Mouse (Mus musculus) kidney, adult 2 months (tissue): ENCODE results near the gene Usp6nl. TPM values are rescaled to one million over a fixed set of nuclear protein-coding genes. Genes with fewer than 3 reads are reported as not detected.

ENCODE experiments used
- DNase-seq: peaks from one replicate; pipeline ENCODE4 v3.0.0; 2021
- H3K27ac ChIP-seq: fragments of 200-500 bp; 2 replicates; pipeline ENCODE4 v1.5.1; 2012; ENCODE audit warnings: low read depth, low read length, control low read depth, inconsistent platforms; ENCODE audit not compliant: insufficient read depth
- H3K27me3 ChIP-seq: fragments of 200-500 bp; replicated peaks from 2 replicates; pipeline ENCODE4 v1.6.1; 2012; ENCODE audit warnings: mild to moderate bottlenecking, moderate library complexity, low read length, inconsistent platforms; ENCODE audit not compliant: control insufficient read depth, insufficient read depth
- H3K36me3 ChIP-seq: fragments of 200-500 bp; 2 replicates; pipeline ENCODE4 v1.6.1; 2012; ENCODE audit warnings: mild to moderate bottlenecking, moderate library complexity, low read length, inconsistent platforms; ENCODE audit not compliant: control insufficient read depth, insufficient read depth
- H3K4me1 ChIP-seq: fragments of 200-500 bp; 2 replicates; pipeline ENCODE4 v1.6.1; 2011; ENCODE audit warnings: low read length; ENCODE audit not compliant: control insufficient read depth, insufficient read depth
- H3K4me3 ChIP-seq: fragments of 200-500 bp; 2 replicates; pipeline ENCODE4 v1.5.1; 2011; ENCODE audit warnings: mild to moderate bottlenecking, low read depth, low read length, control low read depth; ENCODE audit not compliant: insufficient read depth
- CTCF ChIP-seq: fragments of 200-500 bp; conservative IDR thresholded peaks from 2 replicates; pipeline ENCODE4 v1.5.1; 2011; ENCODE audit warnings: low read depth, mild to moderate bottlenecking, control low read depth, low read length, moderate library complexity, mixed read lengths; ENCODE audit not compliant: insufficient read depth, insufficient read length
- POLR2A ChIP-seq: fragments of 200-500 bp; IDR thresholded peaks from one replicate; pipeline ENCODE4 v1.6.1; 2011; ENCODE audit warnings: low read depth, low read length, control low read depth
- WGBS: fragments of 180-500 bp; shearing (Covaris S2); methylation state at CpG from one replicate; pipeline ENCODE4 v1.1.7; 2018; 5-methylcytosine and 5-hydroxymethylcytosine counted together
- polyA plus RNA-seq: library from polyadenylated mRNA; depleted of rRNA; stranded (reverse); fragments of >200 nt; gene quantifications from 2 replicates; pipeline ENCODE4 v1.2.3, GENCODE M21; 2012

Gene Usp6nl
- polyA plus RNA-seq, 1 experiment, result 8.9 TPM

- no peaks in the 10 kb centered on the region for H3K27me3 ChIP-seq
- DNase-seq, result peak; percentile 74
- H3K27ac ChIP-seq, result no peak overlapping the region
- TF ChIP-seq POLR2A (no peak), CTCF (no peak)
- 43% methylated on average over 8 of the region's 8 CpGs for WGBS
- no peak overlapping the region for H3K4me3 ChIP-seq
- 0 out of 2 replicates have a peak, but pooled peaks cover 7% of the 10 kb centered on the region for H3K4me1 ChIP-seq
- H3K36me3 ChIP-seq, result no peaks in the 10 kb centered on the region
Observed at GRCm38 (mm10) chr2:6483081-6483992, 160.9 kb downstream of the Usp6nl start.

DNA sequence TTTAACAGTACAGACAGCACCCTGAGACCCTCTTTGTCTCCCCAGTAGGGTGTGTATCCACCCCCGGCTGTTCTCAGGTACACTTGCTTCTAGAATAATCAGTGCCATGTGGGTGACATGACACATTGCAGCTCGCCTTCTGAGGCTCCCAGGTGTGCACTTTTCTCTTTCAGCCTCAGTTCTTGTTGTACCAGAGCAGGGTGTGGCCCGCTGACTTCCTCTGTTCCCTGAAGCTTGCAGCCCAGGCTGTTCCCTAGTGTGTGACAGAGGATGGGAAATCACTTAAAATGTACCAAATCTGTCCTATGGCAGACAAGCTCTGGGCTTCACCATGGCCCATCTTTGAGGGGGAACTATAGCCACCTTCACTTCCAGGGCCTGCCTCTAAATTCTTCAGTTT, 161.7 kb downstream of the Usp6nl start:
- H3K4me1 ChIP-seq, result 0 out of 2 replicates have a peak, but pooled peaks cover 7% of the 10 kb centered on the region
- WGBS, result 93% methylated on average over 3 of the region's 3 CpGs
- no peak for TF ChIP-seq POLR2A
- H3K27me3 ChIP-seq, result no peaks in the 10 kb centered on the region
- no peak overlapping the region for H3K4me3 ChIP-seq
- no peak for DNase-seq
- no peak overlapping the region for H3K27ac ChIP-seq
- H3K36me3 ChIP-seq, result no peaks in the 10 kb centered on the region

DNA sequence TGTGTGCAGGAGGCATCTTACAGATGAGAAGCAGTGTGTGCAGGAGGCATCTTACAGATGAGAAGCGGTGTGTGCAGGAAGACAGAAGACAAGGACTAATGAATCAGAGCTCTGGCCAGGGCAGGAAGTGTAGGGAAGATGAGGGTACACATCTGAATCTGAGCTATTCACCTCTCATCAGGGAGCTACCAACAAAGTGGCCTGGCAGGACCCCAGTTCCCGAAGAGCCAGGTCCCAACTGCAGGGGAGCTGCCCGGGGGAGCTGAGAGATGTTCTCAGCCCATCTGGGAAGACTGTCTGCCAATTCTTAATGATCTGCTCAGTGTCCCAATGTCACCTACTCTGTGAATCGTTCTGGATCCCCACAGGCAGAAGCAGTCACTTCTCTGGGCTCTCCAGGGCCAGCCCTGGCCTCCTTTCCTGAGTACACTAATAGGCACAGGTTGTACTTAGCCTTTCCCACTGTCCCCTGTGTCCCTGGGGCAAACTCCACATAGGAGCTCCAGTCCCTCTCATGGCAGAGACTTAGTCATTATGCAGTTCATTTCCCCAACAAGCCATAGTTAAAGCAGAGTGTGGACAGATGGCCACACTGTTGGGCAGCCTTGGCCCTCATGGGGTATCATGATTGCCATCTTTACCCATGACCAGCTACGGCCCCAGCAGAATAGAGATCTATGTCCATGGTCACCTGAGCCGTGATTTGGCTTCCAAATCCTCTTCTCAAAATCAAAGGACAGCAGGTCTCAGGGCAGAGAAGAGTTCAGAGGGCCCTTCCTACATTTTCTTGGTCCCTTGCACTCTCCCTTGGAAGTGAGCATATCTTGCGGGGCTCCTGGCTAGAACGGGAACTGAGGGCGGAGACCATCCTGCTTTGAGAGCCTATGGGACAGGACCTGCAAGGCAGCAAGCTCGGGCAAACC, 165.4 kb downstream of the Usp6nl start:
- Histone ChIP-seq H3K4me1 (0 out of 2 replicates have a peak, but pooled peaks cover 4% of the 10 kb centered on the region), H3K4me3 (no peak overlapping the region), H3K27ac (no peak overlapping the region), H3K27me3 (no peaks in the 10 kb centered on the region), H3K36me3 (no peaks in the 10 kb centered on the region)
- WGBS, result 78% methylated on average over 10 of the region's 10 CpGs
- DNase-seq, result no peak
- TF ChIP-seq CTCF, result no peak
- TF ChIP-seq POLR2A, result no peak

DNA sequence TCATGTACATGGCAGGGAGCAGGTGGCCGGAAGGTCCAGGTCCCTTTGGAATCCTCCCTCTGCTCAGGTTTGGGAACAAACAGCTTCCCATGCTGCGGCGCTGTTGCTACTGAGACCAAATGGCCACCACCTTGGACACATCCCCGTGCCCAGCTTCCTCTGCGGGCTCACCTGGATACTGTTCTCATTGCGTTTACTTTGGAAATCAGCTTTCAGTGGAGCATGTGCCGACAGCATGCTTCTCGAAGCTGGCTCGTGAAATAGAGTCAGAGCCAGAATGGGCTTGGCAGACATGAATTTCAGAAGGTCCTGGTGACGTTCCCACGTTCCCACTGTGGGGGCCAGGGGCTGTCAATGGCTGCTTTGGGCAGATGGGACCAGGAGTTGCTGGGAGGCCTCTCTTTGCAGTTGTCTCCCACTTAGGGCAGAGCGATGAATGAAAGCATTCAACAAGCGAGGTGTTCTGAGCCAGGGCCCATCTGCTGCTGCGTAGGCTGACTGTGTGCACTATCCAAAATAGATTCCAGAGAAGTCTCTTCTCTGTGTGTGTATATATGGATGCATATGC, 166.1 kb downstream of the Usp6nl start:
- Histone ChIP-seq H3K27me3 (no peaks in the 10 kb centered on the region), H3K4me1 (no peaks in the 10 kb centered on the region), H3K36me3 (no peaks in the 10 kb centered on the region), H3K27ac (no peak overlapping the region), H3K4me3 (no peak overlapping the region)
- no peak for TF ChIP-seq POLR2A
- no peak for TF ChIP-seq CTCF
- DNase-seq, result no peak
- 93% methylated on average over 14 of the region's 14 CpGs for WGBS

DNA sequence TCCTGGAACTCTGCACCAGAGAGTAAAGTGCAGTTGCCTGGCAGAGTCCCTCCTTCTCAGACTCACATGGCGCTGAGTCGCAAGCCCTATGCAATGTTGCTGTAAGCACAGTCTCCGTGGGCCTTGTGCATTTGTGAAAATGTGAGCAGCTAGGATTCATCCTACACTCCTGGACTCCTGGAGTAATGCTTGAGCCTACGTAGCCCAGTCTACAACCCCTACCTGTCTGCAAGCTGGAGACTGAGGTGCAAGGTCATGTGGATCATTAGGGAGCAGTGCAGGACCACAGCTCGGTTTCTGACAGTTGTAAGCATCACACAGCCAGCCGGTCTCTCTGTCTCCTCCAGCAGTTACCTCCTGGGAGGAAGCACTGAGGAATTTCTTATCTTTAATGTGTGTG, 167.6 kb downstream of the Usp6nl start:
- Histone ChIP-seq H3K27ac (no peak overlapping the region), H3K4me1 (no peaks in the 10 kb centered on the region), H3K4me3 (no peak overlapping the region), H3K36me3 (no peaks in the 10 kb centered on the region), H3K27me3 (no peaks in the 10 kb centered on the region)
- 92% methylated on average over 6 of the region's 6 CpGs for WGBS
- TF ChIP-seq POLR2A (no peak), CTCF (no peak)
- no peak for DNase-seq

- Histone ChIP-seq H3K27me3 (no peaks in the 10 kb centered on the region), H3K4me1 (no peaks in the 10 kb centered on the region), H3K36me3 (no peaks in the 10 kb centered on the region), H3K4me3 (no peak overlapping the region), H3K27ac (no peak overlapping the region)
- TF ChIP-seq CTCF, result no peak
- TF ChIP-seq POLR2A, result no peak
- no peak for DNase-seq
- 88% methylated on average over 4 of the region's 4 CpGs for WGBS
Observed at GRCm38 (mm10) chr2:6490870-6491269, 168.4 kb downstream of the Usp6nl start.
